Mouse (Mus musculus): ENCODE results near the gene Ap5m1.
"Not testable (repeated sequence)": the region's sequence is repeated elsewhere in the genome, so short reads cannot be mapped to it uniquely, and the experiment has no call there.

Gene Ap5m1

GRCm38 (mm10) chr14:49065529-49066273 is at the start of gene Ap5m1:
Ap5m1 (plus strand) TSS chr14:49066097.
- peak; percentile 8 for DNase-seq (ENCODE audit: low spot score)

GRCm38 (mm10) chr14:49019765-49020164 is 46.1 kb upstream of the Ap5m1 start:
- no peak for DNase-seq (ENCODE audit: low spot score)

- DNase-seq (ENCODE audit: low spot score): no peak
These were observed 38.7 kb upstream of the Ap5m1 start for GRCm38 (mm10) chr14:49027040-49027778.

- DNase-seq (ENCODE audit: low spot score): no peak
These were observed 38.0 kb upstream of the Ap5m1 start for GRCm38 (mm10) chr14:49027779-49028368.

GRCm38 (mm10) chr14:49028991-49029390 is 36.9 kb upstream of the Ap5m1 start:
- DNase-seq (ENCODE audit: low spot score): no peak

- DNase-seq (ENCODE audit: low spot score): no peak
These were observed 20.3 kb upstream of the Ap5m1 start for GRCm38 (mm10) chr14:49045610-49046009.

GRCm38 (mm10) chr14:49049492-49049891 is 16.4 kb upstream of the Ap5m1 start:
- DNase-seq (ENCODE audit: low spot score): no peak

- DNase-seq (ENCODE audit: low spot score): no peak
These were observed 2.1 kb upstream of the Ap5m1 start for GRCm38 (mm10) chr14:49063838-49064237.

- peak; percentile 91 for DNase-seq (ENCODE audit: low spot score)
These were observed 452 bp downstream of the Ap5m1 start, which contains the start of gene Exoc5 for GRCm38 (mm10) chr14:49066274-49066823. Exoc5 (minus strand) TSS chr14:49066653.

- no peak for DNase-seq (ENCODE audit: low spot score)
These were observed 6.9 kb downstream of the Ap5m1 start for GRCm38 (mm10) chr14:49072837-49073236.

- DNase-seq (ENCODE audit: low spot score): no peak
These were observed 8.0 kb downstream of the Ap5m1 start for GRCm38 (mm10) chr14:49073896-49074295.

GRCm38 (mm10) chr14:49074361-49074760 is 8.5 kb downstream of the Ap5m1 start:
- DNase-seq (ENCODE audit: low spot score): no peak

- DNase-seq (ENCODE audit: low spot score): no peak
These were observed 12.9 kb downstream of the Ap5m1 start for GRCm38 (mm10) chr14:49078820-49079219.

- DNase-seq (ENCODE audit: low spot score): no peak
These were observed 20.6 kb downstream of the Ap5m1 start for GRCm38 (mm10) chr14:49086522-49086921.

- no peak for DNase-seq (ENCODE audit: low spot score)
These were observed 22.5 kb downstream of the Ap5m1 start for GRCm38 (mm10) chr14:49088155-49089048.

- DNase-seq (ENCODE audit: low spot score): no peak
These were observed 23.7 kb downstream of the Ap5m1 start for GRCm38 (mm10) chr14:49089461-49090058.

GRCm38 (mm10) chr14:49090102-49090501 is 24.2 kb downstream of the Ap5m1 start:
- DNase-seq (ENCODE audit: low spot score): no peak

GRCm38 (mm10) chr14:49091277-49091676 is 25.4 kb downstream of the Ap5m1 start:
- no peak for DNase-seq (ENCODE audit: low spot score)

GRCm38 (mm10) chr14:49091755-49092154 is 25.9 kb downstream of the Ap5m1 start:
- not testable (repeated sequence) for DNase-seq (ENCODE audit: low spot score)

GRCm38 (mm10) chr14:49118381-49118780 is 52.5 kb downstream of the Ap5m1 start:
- DNase-seq (ENCODE audit: low spot score): no peak

- no peak for DNase-seq (ENCODE audit: low spot score)
These were observed 55.8 kb downstream of the Ap5m1 start for GRCm38 (mm10) chr14:49121723-49122122.
